Mouse (Mus musculus) adrenal gland, adult 8-10 months (tissue): ENCODE results near the gene Lima1. TPM values are rescaled to one million over a fixed set of nuclear protein-coding genes. Genes with fewer than 3 reads are reported as not detected.

ENCODE experiments used
- DNase-seq: peaks from one replicate; pipeline ENCODE4 v3.0.0; 2022
- total RNA-seq, 4 experiments: library from RNA; stranded (reverse); gene quantifications; 2 replicates each; pipeline ENCODE4 v1.2.4; 2022

The Lima1 gene
- total RNA-seq, 4 experiments from 2014 or later = 42.8 to 70.7 (median 52.7) TPM

GRCm38 (mm10) chr15:99733186-99733585 is 142.1 kb downstream of the Lima1 start:
- DNase-seq = no peak

DNA sequence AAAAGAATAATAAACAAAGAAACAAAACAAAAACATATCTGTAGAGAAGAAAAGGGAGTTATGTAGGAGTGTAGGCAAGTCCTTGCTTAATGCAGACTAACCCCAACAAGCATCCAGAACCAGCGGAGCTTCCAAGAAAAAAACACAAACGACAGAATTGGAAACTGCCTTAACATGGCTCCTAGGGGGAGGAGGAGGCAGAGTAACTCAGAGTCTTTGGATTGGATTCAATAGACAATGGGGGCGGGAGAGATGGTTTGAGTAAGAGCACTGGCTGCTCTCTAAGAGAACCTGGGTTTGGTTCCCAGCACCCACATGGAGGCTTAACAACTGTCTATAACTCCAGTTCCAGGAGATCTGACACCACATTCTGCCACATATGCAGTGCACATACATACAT is 143.6 kb downstream of the Lima1 start:
- no peak for DNase-seq

DNA sequence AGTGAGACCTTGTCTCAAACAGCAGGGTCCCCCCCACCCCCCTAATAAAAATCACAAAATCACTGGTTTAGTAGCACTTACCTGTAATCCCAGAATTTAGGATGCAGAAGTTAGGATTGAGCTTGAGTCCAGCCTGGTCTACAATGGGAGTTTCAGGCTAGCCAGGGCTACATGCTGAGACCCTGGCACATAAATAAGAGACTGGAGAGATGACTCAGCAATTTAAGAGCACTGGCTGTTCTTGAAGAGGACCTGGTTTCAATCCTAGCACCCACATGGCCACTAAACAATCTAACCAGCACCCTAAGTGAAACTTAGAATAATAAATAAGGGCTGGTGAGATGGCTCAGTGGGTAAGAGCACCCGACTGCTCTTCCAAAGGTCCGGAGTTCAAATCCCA is 144.1 kb downstream of the Lima1 start:
- DNase-seq = no peak

DNA sequence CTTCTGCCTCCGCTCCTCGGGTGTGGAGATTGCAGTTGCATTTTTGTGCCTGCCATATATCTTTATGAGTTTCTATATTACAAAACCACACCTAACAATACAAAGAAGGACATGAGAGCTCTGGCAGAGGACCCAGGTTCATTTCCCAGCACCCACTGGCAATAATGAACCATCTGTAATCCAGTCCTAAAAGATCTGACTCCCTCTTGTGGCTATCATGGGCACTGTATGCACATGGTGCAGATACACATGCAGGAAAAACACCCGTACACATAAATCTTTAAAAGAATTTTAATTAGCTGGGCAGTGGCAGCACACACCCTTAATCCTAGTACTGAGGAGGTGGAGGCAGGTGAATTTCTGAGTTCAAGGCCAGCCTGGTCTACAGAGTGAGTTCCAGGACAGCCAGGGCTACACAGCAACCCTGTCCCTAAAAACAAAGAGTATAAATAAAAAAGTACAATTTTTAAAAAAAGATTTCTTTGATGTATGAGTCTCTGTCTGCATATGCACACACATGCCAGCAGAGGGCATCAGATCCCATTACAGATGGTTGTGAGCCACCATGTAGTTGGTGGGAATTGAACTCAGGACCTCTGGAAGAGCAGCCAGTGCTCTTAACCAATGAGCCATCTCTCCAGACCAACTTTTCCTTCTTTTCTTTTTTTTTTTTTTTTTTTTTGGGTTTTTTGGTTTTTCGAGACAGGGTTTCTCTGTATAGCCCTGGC is 146.0 kb downstream of the Lima1 start:
- DNase-seq = no peak

Other genes starting within 250 kb of the Lima1 start
- 1 to 10 TPM; 2.5 to 5.6 (median 4.8) TPM for gene Racgap1, start 223.8 kb downstream of the Lima1 start, total RNA-seq
- 1 to 10 TPM; 1.4 to 2.5 (median 1.8) TPM for gene Asic1, start 205.1 kb downstream of the Lima1 start, total RNA-seq
- gene Smarcd1, start 173.3 kb downstream of the Lima1 start, total RNA-seq = 10 to 100 TPM; 45.2 to 90.5 (median 62.8) TPM
- 10 to 100 TPM; 30.4 to 55.2 (median 34.8) TPM for gene Gm17349, start 170.0 kb downstream of the Lima1 start, total RNA-seq
- gene Gpd1, start 157.9 kb downstream of the Lima1 start, total RNA-seq = 100 to 1,000 TPM; 189 to 666 (median 461) TPM
- 100 to 1,000 TPM; 200 to 304 (median 253) TPM for gene Cox14, start 149.8 kb downstream of the Lima1 start, total RNA-seq
- gene Cers5, start 102.6 kb downstream of the Lima1 start, total RNA-seq = 10 to 100 TPM; 58.2 to 67.4 (median 59.8) TPM
- under 1 TPM; 0.08 to 0.31 (median 0.15) TPM for gene Fam186a, start 91.6 kb upstream of the Lima1 start, total RNA-seq
- gene Larp4, start 94.6 kb upstream of the Lima1 start, total RNA-seq = 10 to 100 TPM; 59.9 to 82.8 (median 69.9) TPM
- gene Dip2b, start 163.2 kb upstream of the Lima1 start, total RNA-seq = 10 to 100 TPM; 16.5 to 22.5 (median 20.2) TPM